Mouse (Mus musculus) forebrain, postnatal 0 days (tissue): Measurements from ENCODE around the gene Smco3. TPM values are rescaled to one million over a fixed set of nuclear protein-coding genes. Genes with fewer than 3 reads are reported as not detected.

Source experiments
- ATAC-seq: fragments of 200-750 bp; cut with Nextera tagmentation; 2 replicates; pipeline ENCODE4 v1.8.0; 2017; ENCODE audit warnings: mild to moderate bottlenecking, moderate library complexity
- DNase-seq: peaks from one replicate; pipeline ENCODE4 v3.0.0-alpha.2; 2015
- H3K27ac ChIP-seq: fragments of 300-500 bp; sonication (generic); 2 replicates; pipeline ENCODE4 v1.5.1; 2014; ENCODE audit warnings: low read depth, mild to moderate bottlenecking, antibody characterized with exemption, low read length, moderate library complexity, mixed read lengths
- H3K27me3 ChIP-seq: fragments of 300-500 bp; sonication (generic); 2 replicates; pipeline ENCODE4 v1.6.1; 2014; ENCODE audit warnings: mild to moderate bottlenecking, low read length, mixed read lengths; ENCODE audit not compliant: insufficient read depth
- H3K36me3 ChIP-seq: fragments of 300-500 bp; sonication (generic); 2 replicates; pipeline ENCODE4 v1.6.1; 2014; ENCODE audit warnings: mild to moderate bottlenecking, moderate library complexity; ENCODE audit not compliant: insufficient read depth
- H3K4me1 ChIP-seq: fragments of 300-500 bp; sonication (generic); 2 replicates; pipeline ENCODE4 v1.6.1; 2014; ENCODE audit warnings: antibody characterized with exemption; ENCODE audit not compliant: insufficient read depth
- H3K4me2 ChIP-seq: fragments of 300-500 bp; sonication (generic); 2 replicates; pipeline ENCODE4 v1.6.1; 2014; ENCODE audit warnings: low read depth, mild to moderate bottlenecking, moderate library complexity
- H3K4me3 ChIP-seq: fragments of 300-500 bp; sonication (generic); 2 replicates; pipeline ENCODE4 v1.5.1; 2014; ENCODE audit warnings: low read depth, low read length, mixed read lengths
- H3K9ac ChIP-seq: fragments of 300-500 bp; sonication (generic); 2 replicates; pipeline ENCODE4 v1.6.1; 2014; ENCODE audit warnings: mild to moderate bottlenecking
- H3K9me3 ChIP-seq: fragments of 300-500 bp; sonication (generic); 2 replicates; pipeline ENCODE4 v1.6.1; 2016; ENCODE audit warnings: low read length
- CTCF ChIP-seq: sonication (generic); IDR thresholded peaks from 2 replicates; pipeline ENCODE4 v1.5.1; 2016; ENCODE audit warnings: antibody characterized with exemption, control low read depth, low read depth
- WGBS: fragments of 180-500 bp; shearing (Covaris S2); extraction: QIAGEN DNeasy Blood & Tissue Kit; methylation state at CpG from one replicate; pipeline ENCODE4 v1.1.7; 2014; 5-methylcytosine and 5-hydroxymethylcytosine counted together
- polyA plus RNA-seq: library from polyadenylated mRNA; unstranded; fragments of >200 nt; fragmentation: Nextera tagmentation; extraction: Ambion mirVana; gene quantifications from 2 replicates; pipeline ENCODE4 v1.2.1, GENCODE M21; 2015
- total RNA-seq: library from RNA; depleted of rRNA; stranded (reverse); fragments of >200 nt; gene quantifications from 2 replicates; pipeline ENCODE4 v1.2.3, GENCODE M21; 2014

Gene Smco3
- total and polyA plus RNA-seq, 2 experiments from 2014 or later = 1.5 to 2.7 TPM

GRCm38 (mm10) chr6:136808631-136809046 lies 26.6 kb downstream of the Smco3 start:
- no peak overlapping the region for H3K27ac ChIP-seq
- H3K9ac ChIP-seq = peak overlapping the region; percentile 69
- H3K4me2 ChIP-seq = peak overlapping the region; percentile 95
- no peak for TF ChIP-seq CTCF
- WGBS = 2% methylated on average over 28 of the region's 28 CpGs
- DNase-seq (peak; percentile 17), ATAC-seq (0 out of 2 replicates have a peak, but pooled peaks have one; percentile 0)
- H3K4me1 ChIP-seq = peaks cover 4% of the 10 kb centered on the region; the same call in 1 of the 2 replicates
- no peaks in the 10 kb centered on the region for H3K27me3 ChIP-seq
- H3K36me3 ChIP-seq = peaks cover 17% of the 10 kb centered on the region
- H3K9me3 ChIP-seq = no peaks in the 10 kb centered on the region
- peak overlapping the region; percentile 74 for H3K4me3 ChIP-seq

- peaks cover 13% of the 10 kb centered on the region for H3K36me3 ChIP-seq
- peak within 1 kb of the TSS; percentile 59; the same call in 1 of the 2 replicates for H3K27ac ChIP-seq
- WGBS = 2% methylated on average over 34 of the region's 34 CpGs
- peak within 1 kb of the TSS; percentile 69 for H3K9ac ChIP-seq
- H3K4me2 ChIP-seq = peak within 1 kb of the TSS; percentile 95
- peak within 1 kb of the TSS; percentile 74 for H3K4me3 ChIP-seq
- TF ChIP-seq CTCF = 0 out of 2 replicates have a peak, but pooled peaks have one; percentile 22
- no peaks in the 10 kb centered on the region for H3K9me3 ChIP-seq
- ATAC-seq (peak; percentile 91), DNase-seq (peak; percentile 98)
- H3K27me3 ChIP-seq = no peaks in the 10 kb centered on the region
- H3K4me1 ChIP-seq = peaks cover 8% of the 10 kb centered on the region
These were observed 27.2 kb downstream of the Smco3 start, which contains the start of gene H2afj for GRCm38 (mm10) chr6:136808014-136808417. Gene H2afj (plus strand): TSS chr6:136808244.

DNA sequence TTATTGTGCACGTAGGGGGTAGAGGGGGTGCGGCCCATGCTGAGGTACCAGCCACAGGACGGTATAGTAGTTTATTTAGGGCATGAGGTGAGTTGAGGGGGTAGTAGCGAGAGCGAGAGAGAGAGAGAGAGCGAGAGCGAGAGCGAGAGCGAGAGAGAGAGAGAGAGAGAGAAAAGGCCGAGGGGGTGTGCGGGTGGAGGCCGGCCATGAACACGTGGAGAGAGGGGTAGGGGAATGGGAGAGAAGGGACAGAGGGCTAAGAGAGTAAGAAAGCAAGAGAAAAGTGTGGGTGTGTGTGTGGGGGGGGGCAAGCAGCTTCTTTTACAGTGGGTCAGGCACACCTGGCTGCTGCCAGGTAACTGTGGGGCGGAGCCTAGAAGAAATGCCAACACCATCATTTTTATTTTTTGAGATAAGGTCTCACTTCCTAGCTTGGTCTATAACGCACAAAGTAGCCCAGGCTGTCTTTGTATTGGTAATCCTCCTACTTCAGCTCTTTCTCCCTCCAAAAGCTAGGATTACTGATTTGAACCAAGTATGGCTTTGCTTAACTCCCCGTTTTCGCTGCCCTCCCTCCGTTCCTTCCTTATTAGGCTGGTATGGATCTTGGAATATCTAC lies 27.7 kb downstream of the Smco3 start:
- Histone ChIP-seq H3K27me3 (no peaks in the 10 kb centered on the region), H3K9me3 (no peaks in the 10 kb centered on the region), H3K36me3 (peaks cover 9% of the 10 kb centered on the region), H3K4me1 (peaks cover 9% of the 10 kb centered on the region), H3K4me3 (peak overlapping the region; percentile 74), H3K27ac (0 out of 2 replicates have a peak overlapping the region, but pooled peaks have one; percentile 59), H3K9ac (peak overlapping the region; percentile 43), H3K4me2 (peak overlapping the region; percentile 95)
- WGBS = 40% methylated on average over 18 of the region's 18 CpGs
- DNase-seq = peak; percentile 34
- no peak for TF ChIP-seq CTCF
- ATAC-seq = no peak

GRCm38 (mm10) chr6:136806819-136807218 lies 28.4 kb downstream of the Smco3 start:
- H3K9me3 ChIP-seq = no peaks in the 10 kb centered on the region
- peak overlapping the region; percentile 95; the same call in 1 of the 2 replicates for H3K4me2 ChIP-seq
- TF ChIP-seq CTCF = no peak
- H3K36me3 ChIP-seq = peaks cover 2% of the 10 kb centered on the region; the same call in 1 of the 2 replicates
- H3K27ac ChIP-seq = no peak overlapping the region
- DNase-seq (no peak), ATAC-seq (no peak)
- H3K9ac ChIP-seq = no peak overlapping the region
- WGBS = 67% methylated on average over 5 of the region's 5 CpGs
- no peak overlapping the region for H3K4me3 ChIP-seq
- H3K4me1 ChIP-seq = peaks cover 9% of the 10 kb centered on the region
- no peaks in the 10 kb centered on the region for H3K27me3 ChIP-seq

GRCm38 (mm10) chr6:136805409-136805775 lies 29.9 kb downstream of the Smco3 start:
- no peaks in the 10 kb centered on the region for H3K27me3 ChIP-seq
- no peak for ATAC-seq
- H3K9ac ChIP-seq = no peak overlapping the region
- no peak overlapping the region for H3K27ac ChIP-seq
- no peaks in the 10 kb centered on the region for H3K36me3 ChIP-seq
- 87% methylated on average over 1 of the region's 1 CpGs for WGBS
- no peak for DNase-seq
- no peak overlapping the region for H3K4me2 ChIP-seq
- peaks cover 9% of the 10 kb centered on the region for H3K4me1 ChIP-seq
- H3K4me3 ChIP-seq = no peak overlapping the region
- H3K9me3 ChIP-seq = no peaks in the 10 kb centered on the region
- no peak for TF ChIP-seq CTCF

DNA sequence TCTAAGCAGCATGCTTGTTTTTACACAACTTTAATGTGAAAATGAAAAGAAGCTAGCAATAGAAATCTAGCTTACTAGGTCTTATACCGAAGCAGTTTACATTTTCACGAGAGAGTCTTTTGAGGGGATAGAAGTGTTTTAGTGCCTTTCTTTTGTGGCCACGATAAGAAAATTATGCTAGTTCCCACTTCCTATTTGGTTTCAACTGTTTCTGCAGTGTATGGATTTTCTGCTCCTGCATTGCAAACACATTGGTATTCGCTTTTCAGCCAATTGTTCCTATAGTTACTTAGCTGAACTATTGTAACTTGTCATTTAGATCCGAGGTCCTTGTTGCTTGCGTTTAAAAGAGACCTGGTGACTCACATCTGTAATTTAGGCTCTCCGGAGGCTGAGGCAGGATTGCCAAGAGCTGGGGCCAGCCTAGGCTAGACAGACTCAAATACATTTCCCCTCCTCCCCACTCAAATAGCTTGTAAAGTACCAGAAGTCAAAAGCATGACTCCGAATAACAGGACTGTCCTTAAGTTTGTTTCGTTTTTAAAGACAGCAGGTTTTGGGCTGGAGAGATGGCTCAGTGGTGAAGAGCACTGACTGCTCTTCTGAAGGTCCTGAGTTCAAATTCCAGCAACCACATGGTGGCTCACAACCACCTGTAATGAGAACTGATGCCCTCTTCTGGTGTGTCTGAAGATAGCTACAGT lies 30.4 kb downstream of the Smco3 start:
- Histone ChIP-seq H3K4me2 (peak overlapping the region; percentile 64), H3K27me3 (no peaks in the 10 kb centered on the region), H3K9ac (peak overlapping the region; percentile 90), H3K4me3 (peak overlapping the region; percentile 59), H3K4me1 (peaks cover 9% of the 10 kb centered on the region), H3K9me3 (no peaks in the 10 kb centered on the region), H3K27ac (peak overlapping the region; percentile 97), H3K36me3 (no peaks in the 10 kb centered on the region)
- ATAC-seq = no peak
- 26% methylated on average over 9 of the region's 9 CpGs for WGBS
- TF ChIP-seq CTCF = peak; percentile 12; the same call in 1 of the 2 replicates
- no peak for DNase-seq
